Mouse (Mus musculus) G1E (cell line): ENCODE measurements at regions not wholly inside any gene's neighbourhood (a gene's known extent, or its start where the extent isn't known, plus 50 kb on each side); places are given as distances from the start of the nearest gene placed in this dataset.

ENCODE experiments used
- CTCF ChIP-seq: IDR thresholded peaks from 2 replicates; pipeline ENCODE4 v1.5.1; 2012; ENCODE audit warnings: low read depth, low read length, inconsistent platforms, mixed read lengths
- GATA1 ChIP-seq: IDR thresholded peaks from 2 replicates; pipeline ENCODE4 v1.6.1; 2012; ENCODE audit warnings: borderline replicate concordance, low read length, inconsistent platforms, mixed read lengths
- GATA2 ChIP-seq: IDR thresholded peaks from 2 replicates; pipeline ENCODE4 v1.6.1; 2012; ENCODE audit warnings: low read depth, low read length, inconsistent platforms, borderline replicate concordance
- POLR2AphosphoS5 ChIP-seq: IDR thresholded peaks from 2 replicates; pipeline ENCODE4 v1.6.1; 2012; ENCODE audit warnings: low read depth, low read length, inconsistent platforms; ENCODE audit not compliant: insufficient replicate concordance
- TAL1 ChIP-seq: conservative IDR thresholded peaks from 2 replicates; pipeline ENCODE4 v1.6.1; 2012; ENCODE audit warnings: low read depth, low read length, inconsistent platforms, mixed read lengths

DNA sequence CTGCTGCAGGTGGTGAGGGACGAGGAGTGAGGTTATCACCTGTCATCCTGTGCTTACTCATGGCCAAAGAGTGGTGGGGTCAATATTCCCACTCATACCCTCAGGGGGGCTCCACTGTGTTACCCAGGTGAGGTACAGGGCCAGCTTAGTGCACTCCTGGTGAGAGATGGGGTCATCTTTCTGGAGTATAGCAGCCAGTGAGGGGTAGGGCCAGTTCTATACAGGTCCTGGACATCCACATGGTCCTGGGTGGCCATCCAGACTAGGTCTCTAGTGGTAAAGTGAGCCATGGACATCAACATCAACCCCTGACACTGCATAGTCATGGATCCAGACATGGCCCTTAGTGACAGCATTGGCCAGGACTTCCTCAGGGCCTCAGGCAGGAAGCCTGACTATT lies 169.0 kb downstream of the Otol1 start:
- TF ChIP-seq CTCF, result no peak
- TF ChIP-seq GATA1, result no peak
- no peak for TF ChIP-seq TAL1
- TF ChIP-seq GATA2, result no peak
- TF ChIP-seq POLR2AphosphoS5, result no peak
